Mouse (Mus musculus): ENCODE data around the gene Casz1.

The Casz1 gene

DNA sequence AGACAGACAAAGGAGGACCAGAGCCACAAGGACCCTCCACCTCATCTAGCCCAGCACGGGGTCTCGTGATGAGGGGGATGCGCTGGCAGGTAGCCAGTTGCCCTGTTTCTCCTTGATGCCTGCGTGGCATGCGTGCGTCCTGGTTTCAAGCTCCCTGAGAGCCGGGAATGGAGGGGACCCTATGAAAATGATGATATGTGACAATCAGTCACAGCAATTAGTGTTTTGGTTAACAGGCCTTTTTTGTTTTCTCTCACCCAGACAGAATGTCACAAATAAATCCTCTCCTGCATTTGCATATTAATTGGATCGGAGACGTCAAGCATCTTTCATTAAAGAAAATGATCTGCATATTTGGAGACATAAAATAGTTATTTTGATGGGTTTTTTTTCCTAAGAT is 71.9 kb downstream of the Casz1 start:
- in situ Hi-C loops (cut with MboI, MseI), result no loop called here

DNA sequence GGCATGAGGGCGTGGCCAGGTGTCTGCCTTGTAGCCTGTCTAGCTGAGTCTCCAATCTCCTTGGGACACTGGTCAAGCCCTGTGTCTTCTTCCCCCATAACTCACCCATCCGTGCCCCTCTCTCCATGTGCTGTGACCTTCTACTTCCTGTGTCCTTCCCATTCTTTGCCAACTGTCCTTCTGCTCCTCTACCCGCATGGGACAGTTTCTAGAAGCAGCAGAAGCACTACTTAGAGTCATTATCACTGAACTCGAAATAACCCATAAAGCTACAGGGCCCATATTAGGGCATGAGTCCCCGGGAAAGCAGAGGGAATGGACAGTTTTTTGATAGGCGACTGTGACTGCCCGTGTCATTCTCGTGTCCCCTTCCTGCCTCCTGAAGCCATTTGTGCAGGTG is 72.6 kb downstream of the Casz1 start:
- in situ Hi-C loops (cut with MboI, MseI), result no loop called here

DNA sequence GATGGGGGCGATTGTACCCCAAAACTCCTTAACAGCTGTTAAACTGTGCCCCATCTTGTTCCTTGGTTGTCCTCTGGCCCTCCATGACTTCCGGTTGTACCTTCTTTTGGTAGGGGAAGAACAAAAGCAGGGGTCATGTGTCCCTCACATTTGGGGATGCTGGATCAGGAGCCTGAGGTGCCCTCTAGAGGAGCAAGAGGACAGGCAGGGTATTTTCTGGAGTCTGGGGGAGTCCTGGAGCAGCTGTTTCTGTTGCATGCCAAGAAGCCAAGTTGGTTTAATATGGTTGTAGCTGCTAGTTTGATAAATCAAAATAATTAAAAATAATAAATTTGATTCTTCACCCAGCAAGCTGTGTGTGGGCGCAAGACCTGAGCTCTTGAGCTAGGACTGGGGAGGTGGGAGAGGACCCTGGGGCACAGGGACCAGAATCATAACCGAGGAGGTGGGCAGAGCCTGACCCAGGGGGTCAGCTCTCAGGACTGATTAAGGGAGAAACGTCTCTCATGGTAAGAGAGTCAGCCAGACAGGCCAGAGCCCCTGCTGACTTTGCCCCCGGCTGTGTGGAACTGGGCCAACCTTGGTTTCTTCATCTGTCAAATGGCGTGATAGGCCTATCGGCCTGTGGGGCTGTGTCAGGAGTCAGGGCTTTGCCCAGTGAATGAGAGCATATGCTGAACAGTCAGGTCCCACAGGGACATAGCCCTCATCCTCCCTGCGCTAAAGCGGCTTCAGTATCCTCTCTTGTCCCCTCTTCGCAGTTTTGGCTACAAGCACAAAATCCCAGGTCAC is 74.2 kb downstream of the Casz1 start:
- in situ Hi-C loops (cut with MboI, MseI), result no loop called here

DNA sequence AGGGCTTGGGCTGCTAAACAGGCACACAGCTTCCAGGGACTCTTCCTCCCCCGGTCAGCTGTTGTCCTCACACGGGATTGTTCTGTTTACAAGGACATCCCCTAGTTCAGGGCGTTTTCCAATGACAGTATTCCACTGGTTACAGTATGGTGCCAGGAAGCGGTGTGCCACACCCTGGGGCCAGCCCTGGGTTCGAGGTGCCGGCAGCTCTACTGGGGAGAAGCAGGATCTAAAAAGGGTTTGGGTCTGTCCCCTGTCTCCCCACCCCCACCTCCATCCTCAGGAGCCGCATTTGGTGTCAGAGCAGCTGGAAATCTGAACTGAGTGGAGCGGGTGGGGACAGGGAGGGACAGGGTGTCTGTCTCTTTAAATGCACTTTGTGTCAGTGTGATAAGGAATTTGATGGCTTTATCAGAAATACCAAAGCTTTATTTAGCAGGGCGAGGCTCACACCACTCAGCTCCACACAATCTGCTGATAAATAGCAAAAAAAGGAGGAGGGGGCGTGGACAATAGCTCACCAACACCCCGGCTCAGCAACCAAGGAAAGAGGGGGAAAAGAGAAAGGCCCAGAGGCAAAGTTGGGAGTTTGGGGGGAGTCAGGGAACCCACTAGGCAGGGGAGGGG is 74.9 kb downstream of the Casz1 start:
- in situ Hi-C loops (cut with MboI, MseI), result no loop called here

DNA sequence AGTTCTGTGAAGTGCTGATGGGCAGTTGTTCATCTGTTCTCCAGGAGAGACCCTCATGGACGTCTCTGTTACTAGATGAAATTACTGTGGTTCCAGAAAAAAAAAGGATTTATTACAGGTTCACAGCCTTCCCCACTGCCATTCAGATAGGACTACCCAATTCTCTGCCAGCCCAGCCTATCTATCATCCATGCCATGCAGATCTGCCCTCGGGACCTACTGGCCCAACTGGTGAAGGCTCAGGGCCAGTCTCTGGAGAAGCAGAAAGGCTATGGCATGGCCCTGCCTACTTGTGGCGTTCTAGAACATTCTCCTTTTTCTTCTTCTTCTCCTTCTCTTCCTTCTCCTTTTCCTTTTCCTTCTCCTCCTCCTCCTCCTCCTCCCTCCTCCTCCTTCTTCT is 75.4 kb downstream of the Casz1 start:
- in situ Hi-C loops (cut with MboI, MseI), result no loop called here

DNA sequence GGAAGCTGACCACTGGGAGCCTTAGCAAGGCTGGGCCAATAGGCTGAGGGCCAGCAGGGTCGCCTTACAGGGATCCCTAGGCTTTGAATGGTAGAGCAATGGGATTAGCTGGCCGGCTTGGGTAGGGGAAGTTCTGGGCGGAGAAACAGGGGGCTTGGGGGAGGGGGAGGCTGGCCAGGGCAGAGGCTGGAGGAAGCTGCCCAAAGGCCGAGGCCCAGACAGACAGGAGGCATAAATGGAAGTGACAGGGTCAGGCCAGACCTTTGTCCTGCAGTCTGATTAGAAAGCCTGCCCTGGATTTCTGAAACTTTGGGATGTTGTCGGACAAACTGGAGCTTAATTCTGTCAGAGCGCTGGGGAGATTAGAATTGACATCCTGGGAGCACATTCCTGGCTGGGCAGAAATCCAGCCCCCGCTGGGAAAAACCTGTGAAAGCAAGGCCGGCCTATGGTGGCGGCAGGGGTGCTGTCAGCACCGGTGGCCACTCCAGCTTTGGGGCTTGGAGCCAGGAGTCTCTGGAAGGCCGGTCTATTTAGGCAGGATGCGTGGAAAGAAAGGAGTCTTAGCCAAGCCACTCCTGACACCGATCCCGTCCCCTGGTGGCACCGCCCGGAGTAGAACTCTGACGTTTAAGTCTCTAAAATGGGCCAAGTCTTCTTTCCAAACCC is 76.9 kb downstream of the Casz1 start:
- in situ Hi-C loops (cut with MboI, MseI), result no loop called here

DNA sequence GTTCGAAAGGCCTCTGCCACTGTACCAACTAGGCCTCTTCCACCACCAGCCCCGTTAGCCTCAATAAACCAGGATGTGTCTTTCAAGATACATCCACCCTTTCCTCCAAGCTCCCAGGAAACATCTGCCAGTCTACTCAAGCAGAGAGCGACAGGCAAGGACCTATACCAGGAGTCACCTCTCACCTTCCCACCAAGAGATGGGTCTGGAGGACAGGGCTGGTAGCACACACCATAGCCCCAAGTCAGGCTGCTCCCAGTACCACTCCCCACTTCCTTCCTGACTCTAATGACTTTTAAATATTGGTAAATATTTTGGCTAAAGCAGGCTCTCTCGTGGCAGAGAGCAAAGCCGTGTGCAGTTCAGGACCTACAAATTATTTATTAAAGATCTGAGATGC is 77.6 kb downstream of the Casz1 start:
- in situ Hi-C loops (cut with MboI, MseI), result no loop called here

DNA sequence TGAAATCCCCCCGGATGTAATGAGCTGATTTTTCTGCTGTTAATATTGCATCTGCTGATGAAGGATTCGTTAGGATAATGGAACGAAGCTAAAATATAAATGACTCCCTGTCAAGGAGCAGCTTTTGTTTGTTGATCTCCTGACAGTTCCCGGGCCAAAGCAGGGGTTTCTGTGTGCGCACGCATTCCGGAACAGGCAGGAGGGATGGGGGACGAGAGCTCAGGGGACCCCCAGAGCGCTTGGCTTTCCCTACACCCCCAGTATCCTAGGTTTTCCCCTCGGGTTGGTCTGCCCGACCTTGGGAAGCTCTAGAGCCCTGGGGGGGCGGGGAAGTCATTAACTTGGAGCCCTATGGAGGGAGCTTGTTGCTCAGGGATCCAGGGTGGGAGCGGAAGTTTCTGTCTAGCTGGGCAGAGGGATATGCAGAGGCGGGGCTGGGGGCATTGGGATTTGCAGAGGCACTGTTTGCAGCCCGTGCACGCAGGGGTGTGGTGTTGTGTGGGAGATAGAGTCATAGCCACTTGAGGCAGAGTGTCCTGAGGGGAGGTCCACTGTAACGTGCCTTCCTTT is 78.2 kb downstream of the Casz1 start:
- in situ Hi-C loops (cut with MboI, MseI), result no loop called here

DNA sequence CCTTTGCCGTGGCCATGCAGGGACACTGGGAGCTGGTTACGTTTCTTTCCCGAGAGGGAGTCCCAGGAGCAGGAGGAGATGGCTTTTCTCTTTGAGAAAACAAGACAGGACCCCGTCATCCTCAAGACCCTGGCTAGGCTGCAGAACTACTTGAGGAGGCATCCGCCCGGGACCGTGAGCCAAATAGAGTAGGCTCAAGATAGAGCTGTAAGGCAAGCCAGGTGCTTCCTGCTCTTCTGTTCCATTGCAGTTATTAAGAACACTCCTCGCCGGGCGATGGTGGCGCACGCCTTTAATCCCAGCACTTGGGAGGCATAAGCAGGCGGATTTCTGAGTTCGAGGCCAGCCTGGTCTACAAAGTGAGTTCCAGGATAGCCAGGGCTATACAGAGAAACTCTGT is 80.4 kb downstream of the Casz1 start:
- in situ Hi-C loops (cut with MboI, MseI), result no loop called here

DNA sequence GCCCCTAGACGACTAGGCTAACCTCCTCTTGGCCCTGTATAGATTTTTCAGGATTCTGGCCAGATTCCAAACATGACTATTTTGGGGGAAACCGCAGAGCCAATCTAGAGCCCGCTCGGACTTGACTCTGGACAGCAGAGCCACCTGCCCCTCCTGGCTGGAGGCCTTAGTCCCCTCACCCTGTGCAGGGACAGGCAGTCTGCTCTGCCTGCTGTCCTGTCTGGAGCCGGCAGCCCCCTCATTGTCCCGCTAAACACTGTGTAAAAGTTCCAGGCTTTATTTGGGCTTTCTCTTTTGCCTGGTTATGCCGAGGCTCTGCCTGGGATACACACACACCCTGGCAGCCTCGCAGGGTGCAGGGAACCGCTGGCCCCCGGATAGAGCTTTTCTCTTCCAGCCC is 81.2 kb downstream of the Casz1 start:
- in situ Hi-C loops (cut with MboI, MseI), result no loop called here

DNA sequence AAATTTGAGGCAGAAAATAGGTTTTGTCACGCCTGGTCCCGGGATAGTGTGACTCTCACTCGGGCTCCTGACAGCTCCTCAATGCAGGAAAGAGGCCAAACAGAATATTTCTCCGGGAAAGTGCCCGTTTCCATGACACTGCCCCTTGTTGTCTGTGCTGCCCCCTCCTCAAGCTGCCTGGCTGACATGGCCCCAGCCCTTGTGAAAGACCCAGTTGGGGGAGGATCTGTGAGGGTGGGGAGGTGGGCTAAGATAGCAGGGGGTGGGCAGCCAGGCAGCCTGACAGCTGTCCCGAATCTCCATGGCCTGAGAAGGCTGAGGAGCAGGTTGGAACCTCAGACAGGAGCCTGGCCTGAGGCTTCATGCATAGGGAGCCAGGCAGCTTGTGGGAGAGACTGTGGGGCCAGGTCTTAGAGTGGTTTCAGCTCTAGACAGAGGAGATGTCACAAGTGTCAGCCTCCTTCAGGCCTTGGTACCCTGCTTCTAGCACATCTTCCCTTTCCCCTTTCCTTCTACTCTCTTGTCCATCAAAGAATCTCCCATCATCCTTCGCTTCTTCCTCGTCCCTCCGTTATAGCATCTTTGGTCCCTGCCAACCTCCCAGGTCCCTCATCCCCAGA is 81.8 kb downstream of the Casz1 start:
- in situ Hi-C loops (cut with MboI, MseI), result no loop called here

DNA sequence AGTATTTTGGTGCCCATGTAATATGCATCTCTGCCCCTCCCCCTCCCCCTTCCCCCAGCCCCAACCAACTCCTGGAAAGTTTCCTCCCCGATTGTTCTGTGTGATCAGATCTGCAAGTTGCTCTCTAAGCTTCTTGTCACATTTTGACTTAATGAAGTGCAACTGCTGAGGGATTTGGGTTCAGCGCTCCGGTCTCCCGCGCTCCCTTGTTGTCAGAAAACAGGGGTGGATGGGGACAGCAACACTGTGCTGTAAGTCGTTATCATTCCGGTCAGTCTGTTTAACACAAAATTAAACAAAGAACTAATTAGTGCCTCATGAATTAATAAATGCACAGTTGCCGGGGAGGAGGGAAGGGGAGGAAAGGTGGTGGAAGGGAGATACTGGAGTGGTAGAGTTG is 84.0 kb downstream of the Casz1 start:
- in situ Hi-C loops (cut with MboI, MseI), result no loop called here

DNA sequence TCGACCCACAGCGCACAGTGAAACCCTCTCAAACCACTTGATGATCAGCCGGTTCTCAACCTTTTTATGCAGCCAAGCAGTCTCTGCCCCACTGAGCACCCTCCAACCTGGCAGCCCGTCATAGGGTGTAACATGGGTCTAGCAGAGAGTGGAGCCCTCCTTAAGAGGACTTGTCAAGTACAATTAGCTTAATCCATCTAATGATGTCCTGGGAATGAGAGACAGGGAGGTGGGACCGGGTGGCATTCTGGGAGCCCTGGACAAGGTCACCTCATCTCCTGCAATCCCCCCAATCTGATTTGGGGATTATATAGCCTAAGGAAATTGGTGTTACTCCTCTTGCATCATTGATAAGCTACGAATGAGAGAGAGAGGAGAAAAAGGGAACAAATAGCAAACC is 84.8 kb downstream of the Casz1 start:
- in situ Hi-C loops (cut with MboI, MseI), result no loop called here

DNA sequence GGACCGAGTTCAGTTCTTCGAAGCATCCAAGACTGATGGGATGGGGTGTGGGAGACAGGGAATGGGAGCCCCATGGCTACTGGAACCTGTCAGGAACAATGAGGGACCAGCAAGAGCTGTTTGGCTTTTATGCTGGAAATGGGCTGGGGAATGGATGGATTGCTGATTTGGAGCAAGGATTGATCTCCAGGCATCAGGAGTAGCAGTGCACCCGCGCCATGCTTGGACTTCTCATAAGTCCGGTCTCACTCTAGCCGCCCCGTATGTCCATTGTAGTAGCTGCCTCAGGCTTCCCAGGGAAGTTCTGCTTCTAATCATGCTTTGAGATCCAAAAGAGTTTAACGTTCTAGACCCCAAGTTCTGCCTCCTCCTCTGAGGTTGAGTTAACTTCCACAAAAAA is 86.2 kb downstream of the Casz1 start:
- in situ Hi-C loops (cut with MboI, MseI), result no loop called here

DNA sequence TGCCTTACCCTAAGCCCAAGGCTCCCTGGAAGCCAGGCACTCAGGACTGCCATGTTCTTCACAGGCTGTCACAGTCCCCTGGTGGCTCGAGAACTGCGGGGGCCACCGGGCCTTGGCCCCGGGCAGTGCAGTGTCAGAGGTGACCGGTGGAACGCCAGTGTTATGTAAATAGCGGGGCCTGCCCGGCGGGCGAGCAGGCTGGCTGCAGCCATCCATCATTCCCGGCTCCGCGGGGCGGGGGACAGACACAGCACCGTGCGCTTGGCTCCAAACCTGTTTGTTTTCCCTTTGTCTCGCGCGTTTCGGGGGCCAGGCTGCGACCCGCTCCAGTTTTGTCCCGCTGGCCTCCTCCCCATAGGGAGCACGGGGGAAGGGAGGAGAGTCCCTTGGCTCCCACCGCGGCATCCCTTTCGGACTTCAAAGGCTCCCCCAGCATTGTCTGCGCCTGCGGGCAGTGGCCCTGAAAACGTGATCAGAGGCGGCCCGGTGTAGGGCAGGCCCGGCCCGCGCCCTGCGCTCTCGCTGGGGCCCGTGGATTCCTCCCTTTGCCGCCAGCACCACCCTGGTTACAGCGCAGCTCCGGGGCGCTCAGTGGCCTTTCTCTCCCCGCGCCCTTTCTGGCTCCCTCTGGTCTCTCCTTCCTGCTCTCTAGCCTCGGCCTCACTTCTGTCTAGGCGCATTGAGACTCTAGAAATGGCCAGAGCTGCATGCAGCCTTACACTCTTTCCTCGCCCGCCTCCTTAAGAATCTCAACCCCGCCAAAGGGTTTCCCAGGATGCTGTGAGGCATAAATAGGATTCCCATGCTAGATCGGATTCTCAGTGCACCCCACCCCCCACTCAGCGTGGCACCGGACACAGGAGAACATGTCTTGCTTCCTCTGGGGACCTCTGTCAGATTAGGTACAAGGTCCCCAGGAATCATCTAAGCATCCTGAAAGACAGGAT is 86.9 kb downstream of the Casz1 start:
- in situ Hi-C loops (cut with MboI, MseI), result no loop called here

DNA sequence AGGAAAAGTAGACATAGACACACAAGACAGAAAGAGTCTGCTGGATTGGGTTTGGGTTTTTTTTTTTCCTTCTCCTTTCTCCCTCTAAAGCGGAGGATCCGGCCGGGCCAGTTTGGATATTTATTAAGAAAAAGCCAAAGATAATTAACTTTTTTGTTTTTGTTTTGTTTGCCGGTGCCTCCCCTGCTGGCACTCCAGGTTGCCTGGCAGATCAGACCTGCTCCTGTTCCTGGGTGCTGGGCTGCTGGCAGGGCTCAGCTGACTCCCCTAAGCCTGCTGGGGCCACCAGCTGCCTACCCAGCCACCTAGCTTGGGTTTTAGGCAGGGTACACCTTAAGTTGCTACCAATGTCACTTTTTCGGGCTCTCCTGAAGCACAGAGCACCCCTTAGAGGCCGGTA is 91.9 kb downstream of the Casz1 start:
- in situ Hi-C loops (cut with MboI, MseI), result no loop called here

DNA sequence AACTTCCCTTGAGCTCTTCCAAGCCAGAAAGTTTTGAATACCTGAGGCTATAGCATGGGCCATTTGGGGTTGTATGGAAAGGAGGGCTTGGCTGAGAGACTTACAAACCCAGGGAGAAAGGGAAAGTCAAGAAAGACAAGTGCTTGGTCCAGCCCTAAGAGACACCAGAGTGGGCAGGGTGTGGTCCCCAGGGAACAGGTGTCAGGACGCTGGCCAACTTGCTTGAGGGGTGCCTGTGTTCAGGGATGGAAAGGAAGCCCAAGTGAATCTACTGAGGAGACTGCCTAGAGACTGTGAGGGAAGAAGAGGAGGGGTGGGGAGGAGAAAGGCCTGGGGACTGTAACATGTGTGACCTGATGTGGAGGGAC is 95.7 kb downstream of the Casz1 start:
- in situ Hi-C loops (cut with MboI, MseI), result loop anchor here (10.0 kb wide), 2 partner anchors 575 to 955 kb away; partner anchors contain the start of gene Tmem274

DNA sequence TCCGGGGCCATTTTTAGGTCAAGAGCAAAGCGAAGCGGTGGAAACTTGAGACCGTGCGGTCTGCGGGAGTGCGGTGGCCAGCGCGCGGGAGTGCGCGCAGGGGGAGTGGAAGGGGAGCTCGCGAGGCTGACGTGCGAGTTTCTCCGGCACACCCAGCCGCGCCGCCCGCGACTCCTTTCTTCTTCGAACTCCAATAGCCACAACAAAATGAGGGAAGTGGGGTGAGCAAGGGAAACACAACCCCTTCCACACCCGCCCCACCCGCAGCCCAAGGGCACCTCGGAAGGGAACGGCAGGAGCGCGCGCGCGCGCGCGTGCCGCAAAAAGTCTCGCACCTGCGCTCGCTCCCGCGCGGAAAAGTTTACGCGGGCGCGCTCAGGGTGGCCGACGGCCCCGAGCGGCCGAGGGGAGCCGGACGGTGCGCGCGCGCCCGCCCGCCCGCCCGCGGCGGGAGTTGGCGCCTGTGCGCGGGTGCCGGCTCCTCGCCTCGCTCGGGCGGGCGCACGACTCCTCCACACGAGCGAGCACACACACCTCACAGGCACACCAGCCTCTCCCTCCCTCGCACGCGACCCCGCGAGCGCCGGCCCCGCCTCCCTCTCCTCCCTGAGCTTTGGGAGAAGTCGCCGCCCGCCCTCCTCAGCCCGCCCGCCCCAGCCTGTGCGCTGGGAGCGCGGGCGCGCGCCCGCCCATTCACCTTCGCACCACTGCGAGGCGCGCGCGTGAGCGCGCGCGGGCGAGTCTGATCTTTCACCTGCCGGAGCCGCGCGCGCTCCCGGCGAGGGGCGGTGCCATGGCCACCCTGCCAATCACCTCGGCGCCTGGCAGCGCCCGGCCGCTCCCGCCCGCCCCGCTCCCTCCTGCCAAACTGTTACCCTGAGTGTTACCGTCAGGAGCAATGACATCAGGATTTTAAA is 96.3 kb downstream of the Casz1 start:
- in situ Hi-C loops (cut with MboI, MseI), result loop anchor here (10.0 kb wide), 2 partner anchors 574 to 954 kb away; partner anchors contain the start of gene Tmem274

DNA sequence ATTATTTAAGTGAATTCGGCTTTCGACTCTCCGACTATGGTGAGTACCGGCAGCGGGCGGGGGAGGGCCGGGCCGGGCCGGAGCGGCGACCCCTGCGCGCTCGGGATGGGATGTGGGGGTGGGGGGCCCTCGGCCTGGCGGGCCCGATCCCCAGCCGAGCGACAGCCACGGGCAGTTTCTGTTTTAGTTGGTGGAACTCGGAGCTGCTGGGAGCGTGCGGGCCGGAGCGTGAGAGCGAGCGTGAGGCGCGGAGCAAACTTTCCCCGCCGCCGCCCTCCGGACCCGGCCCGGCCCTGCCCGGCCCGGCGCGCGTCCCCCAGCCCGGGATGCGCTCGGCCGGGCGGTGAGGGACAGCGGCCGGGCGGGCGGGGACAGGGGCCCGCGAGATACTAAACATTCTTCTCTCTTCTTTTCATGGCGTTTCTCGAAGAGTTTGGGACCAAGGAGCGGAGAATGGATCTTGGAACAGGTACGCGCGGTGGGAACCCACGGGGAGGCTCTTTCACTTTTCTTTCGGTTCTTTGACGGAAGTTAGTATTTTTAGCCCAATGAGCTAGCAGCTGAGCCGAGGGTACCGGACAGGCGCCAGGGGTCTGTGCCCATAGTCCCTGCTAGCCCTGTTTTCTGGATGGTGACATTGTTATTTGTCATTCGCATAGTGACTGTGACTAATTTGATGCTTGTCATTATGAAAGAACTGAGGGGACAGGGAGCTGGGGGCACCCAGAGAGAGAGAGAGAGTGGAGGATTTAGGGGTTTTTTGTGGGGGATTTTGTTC is 97.2 kb downstream of the Casz1 start:
- in situ Hi-C loops (cut with MboI, MseI), result loop anchor here (10.0 kb wide), 2 partner anchors 573 to 953 kb away; partner anchors contain the start of gene Tmem274
